Mouse (Mus musculus) frontal cortex, postnatal 36 days (tissue): ENCODE measurements around the gene Tjp2.
A peak's percentile ranks its signal among the peaks of the same experiment; 100 is the strongest.

Experiments used
- DNase-seq, 2 experiments: peaks; one replicate each; pipeline ENCODE4 v3.0.0; 2022; ENCODE audit warnings: low spot score in 2 of 2

Tjp2 gene

GRCm38 (mm10) chr19:24180415-24180814 lies 44.4 kb downstream of the Tjp2 start:
- no peak for DNase-seq

- DNase-seq = no peak
Measured at GRCm38 (mm10) chr19:24178086-24178485, 46.7 kb downstream of the Tjp2 start.

GRCm38 (mm10) chr19:24176692-24177091 lies 48.1 kb downstream of the Tjp2 start:
- no peak for DNase-seq

- no peak for DNase-seq
Measured at GRCm38 (mm10) chr19:24174896-24175295, 49.9 kb downstream of the Tjp2 start.

GRCm38 (mm10) chr19:24173608-24174523 lies 51.0 kb downstream of the Tjp2 start:
- DNase-seq = peak; percentile 88 to 90

GRCm38 (mm10) chr19:24173020-24173419 lies 51.8 kb downstream of the Tjp2 start:
- no peak for DNase-seq

GRCm38 (mm10) chr19:24168531-24168930 lies 56.3 kb downstream of the Tjp2 start:
- DNase-seq = no peak

- DNase-seq = no peak
Measured at GRCm38 (mm10) chr19:24166516-24167091, 58.2 kb downstream of the Tjp2 start.

GRCm38 (mm10) chr19:24163974-24164373 lies 60.9 kb downstream of the Tjp2 start:
- no peak for DNase-seq

- DNase-seq = no peak
Measured at GRCm38 (mm10) chr19:24160460-24160859, 64.4 kb downstream of the Tjp2 start.

- no peak for DNase-seq
Measured at GRCm38 (mm10) chr19:24159751-24160150, 65.1 kb downstream of the Tjp2 start.

- no peak for DNase-seq
Measured at GRCm38 (mm10) chr19:24159334-24159733, 65.5 kb downstream of the Tjp2 start.

GRCm38 (mm10) chr19:24156067-24156455 lies 68.8 kb downstream of the Tjp2 start:
- no peak for DNase-seq

- DNase-seq = no peak
Measured at GRCm38 (mm10) chr19:24155395-24156066, 69.3 kb downstream of the Tjp2 start.

- DNase-seq = peak; percentile 45 to 62
Measured at GRCm38 (mm10) chr19:24153266-24154023, 71.4 kb downstream of the Tjp2 start.

GRCm38 (mm10) chr19:24144009-24144408 lies 80.8 kb downstream of the Tjp2 start:
- DNase-seq = no peak

GRCm38 (mm10) chr19:24142621-24143061 lies 82.2 kb downstream of the Tjp2 start:
- DNase-seq = peak; percentile 69 to 71

GRCm38 (mm10) chr19:24140298-24140697 lies 84.5 kb downstream of the Tjp2 start:
- no peak for DNase-seq

- DNase-seq = no peak
Measured at GRCm38 (mm10) chr19:24137392-24137791, 87.4 kb downstream of the Tjp2 start.

- DNase-seq = no peak
Measured at GRCm38 (mm10) chr19:24134991-24135390, 89.8 kb downstream of the Tjp2 start.

- DNase-seq = no peak
Measured at GRCm38 (mm10) chr19:24134144-24134911, 90.5 kb downstream of the Tjp2 start.
